Comparison of ENCODE assay signal across 24 mouse cellular contexts in the genomic region with DNA sequence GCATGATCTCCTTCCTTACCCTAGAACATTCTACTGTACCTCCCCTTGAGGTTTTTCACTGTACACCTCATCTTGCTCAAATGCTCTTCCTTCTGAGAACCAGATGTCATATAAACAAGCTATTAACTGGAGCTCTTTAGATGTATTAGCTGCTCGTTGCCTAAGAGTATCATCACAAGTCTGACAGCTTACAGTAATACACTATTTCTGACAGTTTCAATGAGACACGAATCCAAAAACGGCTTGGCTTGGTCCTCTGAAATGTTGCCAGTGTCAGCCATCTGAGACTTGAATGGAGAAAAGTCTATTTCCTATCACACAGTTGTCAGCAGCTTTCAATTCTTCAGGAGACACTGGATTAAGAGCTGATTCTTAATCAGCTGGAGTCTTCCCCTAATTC.
DNase-seq lines count a peak whose midpoint lies in the region; ATAC-seq and TF ChIP-seq lines count a peak whose summit lies in the region.
"Had no signal": no experiment of that assay in that cellular context is flagged by ENCODE, and none has a peak within 500 bp of the region (broad histone marks: within the 10 kb centered on the region; RNA-seq: fewer than 3 reads in every experiment).

No protein-coding gene starts in this region.

- TF ChIP-seq POLR2A in lung, adult 2 months (IDR thresholded peaks at IDR 0.05; ENCODE audit: borderline replicate concordance, extremely low read depth, low read depth, low read length): no peak

- no peaks in the 10 kb centered on the region for H3K4me1 ChIP-seq in forebrain, postnatal 0 days (ENCODE audit: insufficient read depth)
- no peaks in the 10 kb centered on the region for H3K4me1 ChIP-seq in forebrain, embryonic 15.5 days
- H3K4me1 ChIP-seq in lung, embryonic 15.5 days: peaks cover 4% of the 10 kb centered on the region; the same call in 1 of the 2 replicates
- H3K4me1 ChIP-seq in lung, adult 2 months (ENCODE audit: control insufficient read depth, insufficient read depth, low read length): no peaks in the 10 kb centered on the region
- H3K4me1 ChIP-seq: embryonic facial prominence, embryonic 13.5 days; heart, embryonic 10.5 days; hindbrain, embryonic 10.5 days; intestine, embryonic 15.5 days; limb, embryonic 13.5 days; liver, embryonic 13.5 days had no signal

- H3K4me3 ChIP-seq in forebrain, postnatal 0 days (ENCODE audit: low read depth, low read length): no peak overlapping the region
- no peak overlapping the region for H3K4me3 ChIP-seq in forebrain, embryonic 15.5 days
- no peak overlapping the region for H3K4me3 ChIP-seq in lung, embryonic 15.5 days
- H3K4me3 ChIP-seq in lung, adult 2 months (replicated peaks; ENCODE audit: extremely low read depth, low read depth, low read length): no peak overlapping the region
- H3K4me3 ChIP-seq: embryonic facial prominence, embryonic 13.5 days; heart, embryonic 10.5 days; hindbrain, embryonic 10.5 days; intestine, embryonic 15.5 days; limb, embryonic 13.5 days; liver, embryonic 13.5 days had no signal

- H3K9me3 ChIP-seq in forebrain, postnatal 0 days (ENCODE audit: low read length): no peaks in the 10 kb centered on the region
- H3K9me3 ChIP-seq in forebrain, embryonic 15.5 days: no peaks in the 10 kb centered on the region
- no peaks in the 10 kb centered on the region for H3K9me3 ChIP-seq in lung, embryonic 15.5 days
- H3K9me3 ChIP-seq: embryonic facial prominence, embryonic 13.5 days; heart, embryonic 10.5 days; hindbrain, embryonic 10.5 days; intestine, embryonic 15.5 days; limb, embryonic 13.5 days; liver, embryonic 13.5 days had no signal

- no peaks in the 10 kb centered on the region for H3K36me3 ChIP-seq in forebrain, postnatal 0 days (ENCODE audit: insufficient read depth)
- no peaks in the 10 kb centered on the region for H3K36me3 ChIP-seq in forebrain, embryonic 15.5 days
- H3K36me3 ChIP-seq in lung, embryonic 15.5 days: no peaks in the 10 kb centered on the region
- H3K36me3 ChIP-seq: embryonic facial prominence, embryonic 13.5 days; heart, embryonic 10.5 days; hindbrain, embryonic 10.5 days; intestine, embryonic 15.5 days; limb, embryonic 13.5 days; liver, embryonic 13.5 days had no signal

- peak; percentile 6 for DNase-seq in adrenal gland, postnatal 10 days
- DNase-seq in adrenal gland, adult 8-10 months: no peak
- peak; percentile 40 for DNase-seq in forebrain, postnatal 0 days
- DNase-seq in lung, adult 2 months: no peak
- no peak for DNase-seq in testis, postnatal 14 days (ENCODE audit: low spot score)
- DNase-seq in retina, postnatal 1 day: no peak
- DNase-seq: adrenal gland, postnatal 14 days; cerebellum, adult 11 months; cerebellum, adult 9-11 months; kidney, adult 8-10 months; kidney, postnatal 10 days; layer of hippocampus, postnatal 36 days; liver, embryonic 13.5 days; right cerebral cortex, adult 18-20 months had no signal

- no peak for TF ChIP-seq CTCF in forebrain, postnatal 0 days (IDR thresholded peaks at IDR 0.05; ENCODE audit: low read depth)
- no peak for TF ChIP-seq CTCF in lung, adult 2 months (IDR thresholded peaks at IDR 0.05; ENCODE audit: insufficient read depth, low read length)

- H3K27ac ChIP-seq in forebrain, postnatal 0 days (ENCODE audit: low read depth, low read length): no peak overlapping the region
- H3K27ac ChIP-seq in forebrain, embryonic 15.5 days (replicated peaks): no peak overlapping the region
- no peak overlapping the region for H3K27ac ChIP-seq in lung, embryonic 15.5 days
- H3K27ac ChIP-seq: embryonic facial prominence, embryonic 13.5 days; heart, embryonic 10.5 days; hindbrain, embryonic 10.5 days; intestine, embryonic 15.5 days; limb, embryonic 13.5 days; liver, embryonic 13.5 days had no signal

- no peak for ATAC-seq in forebrain, postnatal 0 days
- no peak for ATAC-seq in forebrain, embryonic 15.5 days (replicated peaks)
- peak; percentile 77; the same call in 1 of the 2 replicates for ATAC-seq in lung, embryonic 15.5 days (ENCODE audit: borderline replicate concordance, extremely low read depth, low FRiP score, low TSS enrichment)
- ATAC-seq: activated CD4-positive, CD25-positive, alpha-beta regulatory T cell, adult 4 months; hindbrain, embryonic 16.5 days; intestine, embryonic 15.5 days had no signal

- WGBS in forebrain, postnatal 0 days: 54% methylated on average over 3 of the region's 3 CpGs
- WGBS in forebrain, embryonic 15.5 days: 62% methylated on average over 3 of the region's 3 CpGs
- 40% methylated on average over 3 of the region's 3 CpGs for WGBS in lung, embryonic 15.5 days
- WGBS in lung, adult 2 months: 58% methylated on average over 3 of the region's 3 CpGs

- no peak overlapping the region for H3K9ac ChIP-seq in forebrain, postnatal 0 days
- no peak overlapping the region for H3K9ac ChIP-seq in forebrain, embryonic 15.5 days (replicated peaks)
- H3K9ac ChIP-seq in lung, embryonic 15.5 days: no peak overlapping the region
- H3K9ac ChIP-seq: embryonic facial prominence, embryonic 13.5 days; intestine, embryonic 15.5 days; limb, embryonic 13.5 days; liver, embryonic 13.5 days had no signal

- no peak overlapping the region for H3K4me2 ChIP-seq in forebrain, postnatal 0 days (ENCODE audit: low read depth)
- no peak overlapping the region for H3K4me2 ChIP-seq in forebrain, embryonic 15.5 days (replicated peaks)
- H3K4me2 ChIP-seq in lung, embryonic 15.5 days: no peak overlapping the region
- H3K4me2 ChIP-seq: embryonic facial prominence, embryonic 13.5 days; intestine, embryonic 15.5 days; limb, embryonic 13.5 days; liver, embryonic 13.5 days; midbrain, embryonic 11.5 days had no signal

- H3K27me3 ChIP-seq in forebrain, postnatal 0 days (ENCODE audit: insufficient read depth, low read length): no peaks in the 10 kb centered on the region
- H3K27me3 ChIP-seq in forebrain, embryonic 15.5 days: no peaks in the 10 kb centered on the region
- no peaks in the 10 kb centered on the region for H3K27me3 ChIP-seq in lung, embryonic 15.5 days
- H3K27me3 ChIP-seq: embryonic facial prominence, embryonic 13.5 days; intestine, embryonic 15.5 days; limb, embryonic 13.5 days; liver, embryonic 13.5 days had no signal

Comparison
In these comparisons a context has a peak if more than half of its experiments do, and no peak if none do; other contexts are left out.
1. DNase-seq: peak in adrenal gland, postnatal 10 days (single experiment) and forebrain, postnatal 0 days (single experiment); none in adrenal gland, adult 8-10 months (single experiment), lung, adult 2 months (single experiment), testis, postnatal 14 days (single experiment) and retina, postnatal 1 day (single experiment).